Mouse (Mus musculus) gastrocnemius, postnatal 36 days (tissue): ENCODE measurements around the gene Mrps2. TPM values are rescaled to one million over a fixed set of nuclear protein-coding genes. Genes with fewer than 3 reads are reported as not detected.

Experiments used
- DNase-seq, 2 experiments: peaks; one replicate each; pipeline ENCODE4 v3.0.0; 2022
- intact Hi-C: fragments of 180-260 bp; cut with DNase I; formaldehyde crosslinking; loops from one replicate; pipeline ENCODE4 v1.15.1; 2025
- total RNA-seq, 2 experiments: library from RNA; stranded (reverse); gene quantifications; 2 replicates each; pipeline ENCODE4 v1.2.3; 2021

The Mrps2 gene
- total RNA-seq, 2 experiments from 2014 or later: 21.4 to 24.8 TPM

- intact Hi-C loops: no loop called here
- DNase-seq: peak; percentile 67 to 77
These were observed 46.6 kb downstream of the Mrps2 start for GRCm38 (mm10) chr2:28514489-28514888.

DNA sequence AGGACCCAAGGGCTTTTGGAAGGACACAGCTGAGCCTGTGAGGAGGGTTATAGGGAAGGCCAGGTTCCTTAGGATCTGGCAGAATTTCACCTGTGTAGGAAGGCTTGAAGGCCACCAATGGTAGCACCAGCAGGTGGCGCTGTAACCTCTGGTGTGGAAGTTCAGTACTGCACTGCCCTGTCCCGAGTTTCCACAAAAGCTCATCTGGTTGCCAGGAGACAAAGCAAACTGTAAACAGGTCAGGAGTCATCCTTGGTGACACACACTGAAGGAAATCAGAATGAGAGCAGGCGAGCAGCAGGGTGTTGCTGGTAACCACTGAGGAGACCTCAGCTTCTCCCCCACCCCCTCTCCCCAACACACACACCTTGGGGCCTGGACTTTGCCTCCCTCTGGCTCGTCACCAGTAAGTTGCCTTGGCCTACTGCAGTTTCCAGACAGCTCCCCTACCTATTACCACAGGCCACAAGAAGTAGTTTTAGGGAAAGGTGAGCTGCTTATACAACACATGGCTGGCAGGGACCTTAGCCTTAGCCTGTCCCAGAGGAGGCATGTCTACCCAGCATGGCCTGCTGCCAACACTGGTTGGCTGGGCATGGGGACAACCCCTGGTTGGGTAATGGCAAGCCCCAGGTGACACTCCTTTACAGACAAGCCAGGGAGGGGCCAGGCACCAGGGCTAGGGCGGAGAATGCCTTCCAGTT lies 49.5 kb downstream of the Mrps2 start:
- intact Hi-C loops: loop anchor here (1.0 kb wide), 1 partner anchor 30 kb away; no protein-coding TSS in a partner anchor
- peak; percentile 77 to 81 for DNase-seq

DNA sequence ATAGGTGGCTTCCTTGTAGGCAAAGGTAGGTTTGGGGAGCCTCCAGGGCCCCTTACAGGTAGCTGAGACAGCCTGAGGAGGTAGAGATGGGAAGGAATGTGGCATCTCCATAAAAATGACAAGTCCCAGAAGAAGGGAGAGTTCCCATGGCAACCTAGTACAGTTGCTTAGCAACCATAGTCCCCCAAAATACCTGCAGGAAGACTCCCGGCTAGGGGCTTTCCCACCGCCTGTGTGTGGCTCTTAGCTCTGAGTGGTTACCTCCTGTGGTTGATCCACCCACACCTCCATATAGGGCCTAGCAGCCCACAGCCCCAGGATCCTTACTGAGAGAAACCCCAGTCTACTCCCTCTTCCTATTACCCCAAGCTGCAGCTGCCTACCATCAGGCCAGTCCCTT lies 50.4 kb downstream of the Mrps2 start:
- peak in 1 of 2 experiments; percentile 9 for DNase-seq
- intact Hi-C loops: no loop called here

DNA sequence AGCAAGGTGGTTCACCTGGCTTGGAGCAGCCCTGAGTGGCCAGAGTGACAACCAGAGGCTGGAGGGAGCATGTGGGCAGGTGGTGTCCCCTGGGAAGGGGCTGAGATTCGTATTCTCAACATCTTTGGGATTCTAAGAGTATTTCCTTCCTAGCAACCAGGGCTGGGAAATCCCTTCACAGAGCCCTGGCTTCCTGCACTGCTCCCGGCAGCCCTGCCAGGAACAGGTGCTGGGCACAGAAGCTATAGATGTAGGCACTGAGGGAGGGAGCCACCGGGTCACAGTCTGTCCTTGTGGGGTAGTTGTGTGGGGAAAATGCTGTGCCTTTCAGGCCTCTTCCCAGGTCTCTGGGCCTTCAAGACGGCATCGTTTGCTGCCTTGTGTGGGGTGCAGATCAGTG lies 52.7 kb downstream of the Mrps2 start:
- DNase-seq: peak in 1 of 2 experiments; percentile 11
- intact Hi-C loops: no loop called here

Other genes starting within 250 kb of the Mrps2 start
- 1 to 10 TPM; 1.6 to 2.0 TPM for gene Ppp1r26, start 21.3 kb upstream of the Mrps2 start, total RNA-seq
- not detected for gene 1700007K13Rik, start 1.7 kb upstream of the Mrps2 start, total RNA-seq
- gene Gbgt1, start 28.8 kb downstream of the Mrps2 start, total RNA-seq: 1 to 10 TPM in 1 of 2 experiments, under 1 TPM in 1; 0.79 to 1.2 TPM
- gene Gm10134, start 38.0 kb downstream of the Mrps2 start, total RNA-seq: not detected
- gene Ralgds, start 45.1 kb downstream of the Mrps2 start, total RNA-seq: 1 to 10 TPM; 8.5 to 9.4 TPM
- not detected for gene Cel, start 95.3 kb downstream of the Mrps2 start, total RNA-seq
- gene Gtf3c5, start 115.7 kb downstream of the Mrps2 start, total RNA-seq: 1 to 10 TPM; 5.9 to 6.2 TPM
- gene Gfi1b, start 153.9 kb downstream of the Mrps2 start, total RNA-seq: not detected
- gene Tsc1, start 173.2 kb downstream of the Mrps2 start, total RNA-seq: 10 to 100 TPM; 30.4 to 35.5 TPM
- not detected for gene Spaca9, start 231.7 kb downstream of the Mrps2 start, total RNA-seq
- not detected for gene Ak8, start 232.1 kb downstream of the Mrps2 start, total RNA-seq